Mouse (Mus musculus) adipocyte (in vitro differentiated cells): ENCODE data around the gene Emc1.

Source experiments
- DNase-seq: peaks from one replicate; pipeline ENCODE4 v3.0.0-alpha.2; 2016; ENCODE audit warnings: low spot score

Emc1 gene

DNA sequence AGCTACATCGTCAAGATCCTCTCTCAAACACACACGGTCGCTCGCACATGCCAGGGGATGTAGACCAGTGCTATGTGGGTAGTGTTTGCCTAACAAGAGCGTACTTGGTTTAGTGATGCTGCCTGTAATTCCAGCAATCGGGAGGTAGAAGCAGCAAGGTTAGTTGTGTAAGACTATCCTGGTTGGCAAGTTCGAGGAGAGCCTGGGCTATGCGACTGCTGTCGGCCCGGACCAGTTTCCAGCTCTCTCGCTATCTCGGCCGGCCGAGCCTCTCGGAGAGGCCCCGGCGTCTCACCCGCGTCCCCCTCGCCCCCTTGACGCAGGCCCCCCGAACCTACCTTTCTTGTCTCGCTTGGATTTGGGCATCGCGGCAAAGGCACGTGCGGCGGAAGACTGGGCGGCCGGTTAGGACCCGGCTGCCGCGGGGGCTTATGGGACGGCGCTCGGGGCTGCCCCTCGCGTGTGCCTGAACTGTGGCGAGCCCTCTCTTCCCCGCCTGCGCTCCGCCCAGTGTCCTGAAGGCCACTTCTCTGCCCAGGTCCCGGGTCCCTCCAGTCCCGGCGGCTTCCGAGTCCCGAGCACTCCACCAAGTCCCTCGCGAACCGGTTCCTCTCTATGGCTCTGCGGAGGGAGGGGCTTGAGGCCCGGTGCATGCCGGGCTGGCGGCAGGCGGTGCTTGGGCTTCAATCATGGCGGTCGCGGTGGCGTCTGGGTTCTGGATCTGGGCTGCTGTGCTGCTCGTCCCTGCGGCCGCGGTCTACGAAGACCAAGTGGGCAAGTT lies at the start of gene Emc1, which contains the start of the genes Mrto4 and Ubr4:
TSS of gene Emc1 (plus strand) at position 657 of the 781 bp plus-strand sequence.
TSS of gene Mrto4 (minus strand) at position 646 of the 781 bp plus-strand sequence.
TSS of gene Ubr4 (plus strand) at position 679 of the 781 bp plus-strand sequence.
- peak; percentile 77 for DNase-seq

DNA sequence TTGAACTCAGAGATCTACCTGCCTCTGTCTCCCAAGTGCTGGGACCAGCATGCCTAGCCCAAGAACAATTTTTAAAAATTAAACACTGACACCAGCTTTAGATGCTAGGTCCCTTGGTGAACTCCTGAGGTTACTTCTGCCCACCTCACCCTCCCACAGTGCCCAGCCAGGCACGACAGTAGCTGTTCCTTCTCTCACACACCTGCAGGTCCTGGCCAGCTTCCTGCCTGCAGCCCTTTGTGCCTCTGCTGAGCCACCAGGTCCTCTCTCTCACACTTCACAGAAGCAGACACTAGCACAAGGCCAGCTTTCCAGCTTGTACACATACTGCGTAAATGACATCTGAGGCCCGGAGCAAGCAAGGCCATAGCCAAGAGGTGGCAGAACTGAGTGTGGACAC lies 46.9 kb upstream of the Emc1 start:
- DNase-seq = no peak

DNA sequence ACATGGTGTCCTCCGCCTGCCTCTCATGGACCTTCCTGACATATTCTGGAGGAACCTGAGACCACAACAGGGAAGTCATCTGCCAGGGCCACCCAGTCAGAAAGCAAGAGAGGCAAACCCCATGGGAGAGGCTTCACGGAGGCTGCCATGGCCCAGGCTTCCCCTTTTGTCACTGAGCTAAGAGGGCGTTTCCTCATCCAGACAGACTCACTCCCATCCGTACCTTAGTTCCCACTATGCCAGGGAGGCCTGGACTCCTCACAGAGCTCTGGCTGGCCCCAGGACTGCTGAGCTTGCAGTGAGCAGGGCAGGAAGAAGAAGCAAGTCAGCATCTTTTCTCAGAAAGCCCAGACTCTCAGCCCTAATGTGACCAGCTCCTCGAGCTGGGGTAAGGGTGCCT lies 44.5 kb upstream of the Emc1 start:
- no peak for DNase-seq

DNA sequence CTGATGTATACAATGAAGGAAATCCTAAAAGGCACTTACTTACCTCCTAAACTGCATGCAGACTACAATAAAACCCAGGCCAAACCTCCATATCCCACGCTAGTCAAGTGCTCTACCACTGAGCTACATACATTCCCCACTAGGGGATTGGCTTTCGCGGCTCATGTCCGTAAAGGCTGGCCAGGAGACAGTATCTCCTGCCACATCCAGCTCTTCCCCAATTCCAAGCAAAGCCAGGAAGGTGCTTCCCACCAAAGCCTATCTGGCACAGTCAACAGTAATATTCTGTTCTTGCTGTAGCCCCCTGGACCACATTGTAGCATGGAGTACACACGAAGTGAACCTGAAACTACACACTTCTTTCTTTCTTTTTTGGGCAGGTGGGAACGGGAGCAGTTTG lies 42.7 kb upstream of the Emc1 start:
- DNase-seq = no peak

DNA sequence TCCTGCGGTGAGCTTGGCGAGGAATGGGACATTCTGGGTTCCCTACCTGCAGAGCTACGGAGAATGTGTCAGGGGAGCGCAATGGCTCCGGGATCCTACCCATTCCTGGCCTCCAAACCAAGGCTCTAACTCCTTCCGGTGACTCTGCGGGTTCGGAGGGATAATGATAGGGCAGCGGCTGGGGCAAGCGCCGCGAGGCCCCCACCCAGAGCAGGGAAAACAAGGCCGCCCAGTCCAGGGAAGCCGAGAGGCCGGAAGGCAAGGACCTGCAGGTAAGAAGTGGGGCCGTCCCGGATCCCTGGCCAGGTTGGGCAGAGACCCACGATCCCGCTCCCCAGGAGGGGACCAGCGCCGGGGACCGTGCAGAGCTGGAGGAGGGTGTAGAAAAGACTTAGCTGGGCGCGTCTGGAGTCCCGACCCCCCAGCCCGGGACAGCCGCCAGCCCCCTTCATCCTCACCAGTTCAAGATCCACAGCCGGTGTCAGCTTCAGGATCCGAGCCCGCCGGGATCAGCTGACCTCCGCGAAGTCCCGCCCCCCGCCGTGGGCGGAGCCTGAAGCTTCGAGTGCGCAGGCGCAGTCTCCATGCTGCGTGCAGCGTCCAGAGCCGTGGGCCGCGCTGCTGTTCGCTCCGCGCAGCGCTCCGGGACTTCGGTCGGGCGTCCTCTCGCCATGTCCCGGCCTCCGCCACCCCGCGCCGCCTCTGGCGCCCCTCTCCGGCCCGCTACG lies 42.1 kb upstream of the Emc1 start, which contains the start of the genes Pqlc2 and Akr7a5:
TSS of gene Pqlc2 (minus strand) at position 538 of the 728 bp plus-strand sequence.
TSS of gene Akr7a5 (plus strand) at position 574 of the 728 bp plus-strand sequence.
- DNase-seq = peak; percentile 89

DNA sequence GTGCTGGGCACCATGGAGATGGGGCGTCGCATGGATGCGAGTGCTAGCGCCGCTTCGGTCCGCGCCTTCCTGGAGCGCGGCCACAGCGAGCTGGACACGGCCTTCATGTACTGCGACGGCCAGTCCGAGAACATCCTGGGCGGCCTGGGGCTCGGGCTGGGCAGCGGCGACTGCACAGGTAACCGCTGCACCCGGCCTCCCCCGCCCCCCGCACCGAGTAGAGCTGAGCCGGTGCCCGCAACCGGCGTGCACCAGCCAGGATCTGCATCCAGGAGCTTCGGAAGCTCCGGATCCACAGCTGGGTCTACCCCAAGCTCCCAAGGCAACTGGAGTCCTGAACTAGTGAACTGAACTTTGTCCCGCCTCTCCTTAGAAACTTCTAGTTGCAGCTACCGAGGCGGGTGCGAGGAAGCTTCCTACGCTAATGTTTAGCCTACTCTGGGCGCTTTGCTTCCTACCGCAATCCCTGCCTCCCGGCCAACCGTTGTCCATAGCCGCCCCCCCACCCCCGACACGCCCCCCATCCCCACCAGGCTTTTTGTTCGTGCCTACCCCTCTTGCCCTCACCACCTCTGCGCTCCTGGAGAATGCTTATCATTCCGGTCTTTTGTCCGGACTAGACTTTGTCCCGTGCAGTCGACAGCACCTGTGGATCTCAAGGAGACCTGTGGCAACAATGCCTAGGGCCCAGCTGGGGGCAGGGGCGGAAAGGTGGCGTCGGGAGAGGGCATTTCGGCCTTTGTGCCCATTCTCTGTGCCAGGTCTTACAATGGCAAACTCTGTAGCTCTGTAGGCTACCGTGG lies 41.3 kb upstream of the Emc1 start:
- DNase-seq = peak; percentile 38

DNA sequence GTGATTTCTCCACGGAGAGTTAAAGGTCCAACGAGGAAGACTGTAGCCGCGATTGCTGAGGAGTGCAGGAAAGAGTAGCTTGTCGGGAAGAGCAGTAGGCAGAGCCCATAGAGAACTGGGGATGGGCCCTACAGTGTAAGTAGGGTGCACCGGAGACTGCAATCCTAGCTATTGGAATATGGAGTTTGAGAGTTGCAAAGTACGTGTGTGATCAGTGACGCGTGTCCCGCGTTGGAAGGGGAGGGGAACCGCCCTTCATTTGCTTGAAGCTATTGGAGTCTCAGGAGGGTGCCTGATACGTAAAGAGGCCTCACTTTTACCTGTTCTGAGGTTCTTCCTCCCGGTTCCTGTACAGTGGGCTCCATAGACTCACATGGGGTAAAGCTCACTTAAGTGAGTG lies 40.7 kb upstream of the Emc1 start:
- no peak for DNase-seq

DNA sequence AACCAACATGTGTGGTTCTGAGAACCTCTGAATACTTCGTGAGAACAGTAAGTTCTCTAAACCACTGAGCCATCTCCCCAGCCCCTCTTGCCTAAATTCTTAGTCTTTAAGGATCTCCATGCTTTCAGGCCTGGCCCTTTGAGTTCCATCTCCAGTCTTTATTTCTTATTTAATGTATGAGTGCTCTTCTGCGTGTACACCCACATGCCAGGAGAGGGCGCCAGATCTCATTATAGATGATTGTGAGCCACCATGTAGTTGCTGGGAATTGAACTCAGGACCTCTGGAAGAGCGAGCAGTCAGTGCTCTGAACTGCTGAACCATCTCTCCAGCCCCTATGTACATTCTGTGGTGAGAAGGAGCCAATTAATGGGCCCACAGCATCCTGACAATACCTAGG lies 39.8 kb upstream of the Emc1 start:
- peak; percentile 58 for DNase-seq

DNA sequence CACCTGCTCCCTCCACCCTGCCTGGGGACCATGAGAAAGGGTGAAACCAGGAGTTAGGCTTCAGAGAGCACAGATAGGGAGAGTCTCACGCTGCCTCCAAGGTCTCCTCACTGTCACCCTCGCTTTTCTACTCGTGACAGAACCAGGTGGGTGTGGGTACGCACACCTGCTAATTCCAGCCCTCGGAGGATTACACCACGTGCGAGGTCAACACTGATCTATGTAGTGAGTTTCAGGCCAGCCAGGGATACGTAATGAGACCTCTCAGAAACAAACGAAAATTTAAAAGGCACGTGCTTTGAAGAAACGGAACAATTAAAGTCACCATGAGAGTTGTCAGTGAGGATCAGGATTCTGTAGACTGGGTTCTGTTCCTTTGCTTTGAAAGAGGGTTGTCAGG lies 33.9 kb upstream of the Emc1 start:
- DNase-seq = no peak

DNA sequence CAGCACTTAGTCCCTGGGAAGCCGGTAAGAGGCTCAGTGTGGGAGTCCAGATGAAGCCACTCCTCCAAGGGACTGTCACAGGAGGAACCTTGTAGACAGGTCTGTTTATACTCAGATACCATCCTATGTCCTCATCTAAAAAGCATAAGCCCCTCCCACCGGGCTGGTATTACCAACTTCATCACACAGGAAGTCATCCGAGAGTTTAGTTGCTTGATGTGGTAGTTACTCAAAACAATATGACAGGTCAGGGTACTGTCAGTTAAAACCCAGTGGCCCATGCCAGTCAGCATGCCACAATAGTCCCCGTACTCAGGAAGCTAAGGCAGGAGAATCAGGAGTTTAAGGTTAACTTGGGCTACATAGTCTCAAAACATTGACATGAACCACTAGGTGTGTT lies 32.6 kb upstream of the Emc1 start:
- no peak for DNase-seq

DNA sequence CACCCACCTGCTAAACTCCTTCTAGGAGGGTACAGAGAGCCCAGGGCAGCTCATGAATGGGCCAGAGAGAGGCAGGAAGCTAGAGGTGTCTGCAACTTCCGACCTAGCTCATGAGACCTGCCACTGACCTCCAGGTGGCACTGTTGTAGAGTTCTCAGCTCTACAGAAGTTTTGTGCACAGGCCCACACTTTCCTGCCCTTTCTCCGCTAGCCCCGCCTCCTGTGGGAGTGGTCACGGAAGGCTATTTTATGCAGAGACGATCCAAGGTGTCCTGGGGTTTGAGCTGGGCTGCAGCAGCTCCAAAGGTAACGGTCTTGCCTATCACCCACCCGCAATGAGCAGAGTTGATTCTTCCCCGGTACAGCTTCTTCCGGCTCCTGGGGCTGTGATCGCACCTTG lies 21.8 kb upstream of the Emc1 start:
- DNase-seq = peak; percentile 72

DNA sequence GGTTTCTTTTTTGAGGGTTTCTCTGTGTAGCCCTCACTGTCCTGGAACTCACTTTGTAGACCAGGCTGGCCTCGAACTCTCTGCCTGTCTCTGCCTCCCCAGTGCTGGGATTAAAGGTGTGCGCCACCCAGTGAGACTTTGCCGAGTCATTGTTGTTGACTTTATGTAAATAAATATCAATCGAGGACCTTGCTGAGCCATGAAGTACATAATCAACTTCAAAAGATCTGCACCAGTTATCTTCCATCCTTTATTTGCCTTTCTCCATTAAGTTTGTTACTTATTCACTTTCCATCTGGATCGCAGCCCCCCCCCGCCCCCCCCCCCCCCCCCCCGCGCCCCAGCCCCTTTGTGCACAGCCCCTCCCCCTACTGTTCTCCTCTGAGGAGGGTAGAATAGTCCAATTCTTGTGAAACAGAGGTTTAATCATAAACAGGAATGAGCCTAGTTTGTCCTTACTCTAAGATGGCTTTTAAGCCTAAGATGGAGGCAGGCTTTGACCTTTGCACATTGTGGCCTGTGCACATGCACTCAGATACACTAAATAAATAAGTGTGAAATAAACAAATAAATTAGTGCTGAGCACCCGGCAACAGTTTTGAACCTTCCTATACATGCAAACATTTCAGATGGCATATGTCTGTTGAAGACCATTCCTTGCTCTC lies 17.6 kb upstream of the Emc1 start:
- peak; percentile 24 for DNase-seq

DNA sequence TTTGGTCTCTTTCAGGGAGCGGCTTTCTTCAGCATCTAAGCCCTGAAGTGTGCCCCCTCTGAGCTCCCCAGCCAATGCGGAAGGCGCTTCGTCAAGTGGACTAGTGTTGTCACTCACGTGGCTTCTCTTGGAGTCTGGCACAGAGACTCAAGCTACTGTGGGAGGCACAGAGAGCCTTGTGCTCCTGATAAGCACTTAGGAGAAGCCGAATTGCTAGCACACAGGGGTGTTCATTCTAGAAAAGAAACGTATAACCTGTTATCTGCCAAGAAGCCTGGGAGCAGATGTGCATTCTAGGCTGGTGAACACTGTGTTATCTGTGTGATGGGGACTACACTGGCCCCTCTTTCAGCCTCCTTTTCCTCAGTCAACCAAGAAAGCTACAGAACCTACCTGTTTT lies 16.9 kb upstream of the Emc1 start:
- DNase-seq = no peak

DNA sequence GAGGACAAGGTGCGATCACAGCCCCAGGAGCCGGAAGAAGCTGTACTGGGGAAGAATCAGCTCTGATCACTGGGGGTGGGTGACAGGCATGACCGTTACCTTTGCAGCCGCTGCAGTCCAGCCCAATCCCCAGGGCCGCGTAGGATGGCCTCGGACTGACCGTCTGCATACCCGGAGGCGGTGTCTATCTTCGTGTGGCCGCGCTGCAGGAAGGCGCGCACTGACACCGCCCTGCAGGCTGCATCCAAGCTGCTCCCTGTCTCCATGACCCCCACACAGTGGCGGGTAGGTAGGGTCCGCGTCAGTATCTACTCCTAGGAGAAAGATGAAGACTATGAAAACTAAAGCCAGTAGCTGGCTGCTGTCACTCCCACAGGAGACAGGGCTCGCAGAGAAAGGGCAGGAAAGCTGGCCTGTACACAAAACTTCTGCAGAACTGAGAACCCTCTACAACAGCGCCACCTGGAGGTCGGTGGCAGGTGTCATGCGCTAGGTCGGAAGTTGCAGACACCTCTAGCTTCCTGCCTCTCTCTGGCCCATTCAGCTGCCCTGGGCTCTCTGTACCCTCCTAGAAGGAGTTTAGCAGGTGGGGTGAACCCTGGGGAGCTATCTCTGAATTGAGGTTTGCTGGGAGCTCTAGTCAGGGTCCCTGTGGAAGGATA lies 15.4 kb upstream of the Emc1 start:
- DNase-seq = peak; percentile 88

DNA sequence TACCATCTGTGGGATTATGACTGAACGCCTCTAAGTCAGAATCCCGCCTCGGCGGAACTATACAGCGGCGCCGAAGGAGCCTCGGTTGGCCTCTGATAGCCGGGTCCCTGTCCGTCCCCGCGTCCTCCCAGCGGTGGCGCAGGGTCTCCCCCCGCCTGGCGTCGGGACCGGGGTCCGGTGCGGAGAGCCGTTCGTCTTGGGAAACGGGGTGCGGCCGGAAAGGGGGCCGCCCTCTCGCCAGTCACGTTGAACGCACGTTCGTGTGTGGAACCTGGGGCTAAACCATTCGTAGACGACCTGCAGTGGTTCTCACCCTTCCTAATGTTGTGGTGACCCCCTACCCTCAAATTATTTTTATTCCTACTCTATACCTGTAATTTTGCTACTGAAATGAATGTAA lies 14.2 kb upstream of the Emc1 start:
- DNase-seq = no peak

DNA sequence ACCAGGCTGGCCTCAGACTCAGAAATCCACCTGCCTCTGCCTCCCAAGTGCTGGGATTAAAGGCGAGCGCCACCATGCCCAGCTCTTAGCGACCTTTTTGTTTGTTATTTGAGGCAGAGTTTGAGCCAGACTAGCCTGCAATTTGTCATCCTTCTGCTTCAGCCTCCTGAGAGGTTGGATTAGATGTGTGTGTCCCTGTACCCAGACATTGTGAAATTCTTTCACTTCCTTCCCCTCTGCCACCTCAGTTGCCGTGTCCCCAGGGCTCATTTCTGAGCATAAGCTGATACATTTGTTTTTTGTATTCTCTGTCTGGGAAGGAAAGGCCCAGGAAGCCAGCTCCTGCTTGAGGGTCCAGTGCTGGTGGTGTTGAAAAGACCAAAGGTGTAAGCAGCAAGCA lies 11.6 kb upstream of the Emc1 start:
- no peak for DNase-seq

DNA sequence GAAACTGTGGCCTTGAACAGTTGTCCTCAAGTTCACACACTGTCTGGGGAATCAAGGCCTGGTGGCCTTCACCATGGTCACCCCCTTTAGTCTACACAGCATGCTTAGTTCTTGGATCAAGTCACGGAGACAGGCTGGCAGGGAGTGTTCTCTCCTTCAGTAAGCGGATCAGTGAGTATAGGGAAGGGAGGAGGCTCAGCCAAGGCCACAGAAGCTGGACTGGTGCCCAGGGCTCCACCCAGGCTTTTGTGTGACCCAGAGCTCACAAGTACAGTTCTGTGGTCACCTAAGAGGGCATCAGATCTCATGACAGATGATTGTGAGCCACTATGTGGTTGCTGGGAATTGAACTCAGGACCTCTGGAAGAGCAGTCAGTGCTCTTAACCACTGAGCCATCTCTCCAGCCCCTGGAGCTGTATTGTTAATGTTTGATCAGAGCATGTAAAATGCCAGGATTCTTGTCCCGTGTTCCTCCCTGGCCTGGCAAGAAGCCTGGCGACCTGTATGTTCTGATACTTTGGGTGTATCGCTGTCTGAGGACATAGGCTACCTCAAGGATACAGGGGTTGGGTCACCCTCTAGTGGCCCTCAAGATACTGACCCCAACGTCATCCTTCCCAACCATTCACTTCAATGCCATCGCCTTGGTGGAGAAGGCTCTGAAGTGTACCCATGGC lies 10.7 kb upstream of the Emc1 start:
- DNase-seq = peak; percentile 48

DNA sequence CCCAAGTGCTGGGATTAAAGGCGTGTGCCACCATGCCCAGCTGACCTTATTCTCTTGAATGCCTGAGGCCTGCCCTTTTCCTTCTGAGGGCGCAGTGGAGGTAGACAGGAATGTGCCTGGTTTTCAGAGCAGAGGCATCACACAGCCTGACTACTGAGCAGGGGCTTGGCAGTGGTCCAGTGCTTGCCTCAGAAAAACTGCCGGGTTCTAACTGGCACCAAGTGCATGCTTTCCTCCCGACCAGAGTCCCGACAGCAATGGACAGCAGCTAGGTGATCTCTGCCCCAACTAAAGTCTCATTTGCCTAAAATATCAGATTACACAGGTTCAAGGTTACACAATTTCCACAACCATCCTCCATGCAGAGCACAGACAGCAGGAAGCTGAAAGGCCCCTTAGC lies 8.7 kb upstream of the Emc1 start:
- DNase-seq = peak; percentile 70

DNA sequence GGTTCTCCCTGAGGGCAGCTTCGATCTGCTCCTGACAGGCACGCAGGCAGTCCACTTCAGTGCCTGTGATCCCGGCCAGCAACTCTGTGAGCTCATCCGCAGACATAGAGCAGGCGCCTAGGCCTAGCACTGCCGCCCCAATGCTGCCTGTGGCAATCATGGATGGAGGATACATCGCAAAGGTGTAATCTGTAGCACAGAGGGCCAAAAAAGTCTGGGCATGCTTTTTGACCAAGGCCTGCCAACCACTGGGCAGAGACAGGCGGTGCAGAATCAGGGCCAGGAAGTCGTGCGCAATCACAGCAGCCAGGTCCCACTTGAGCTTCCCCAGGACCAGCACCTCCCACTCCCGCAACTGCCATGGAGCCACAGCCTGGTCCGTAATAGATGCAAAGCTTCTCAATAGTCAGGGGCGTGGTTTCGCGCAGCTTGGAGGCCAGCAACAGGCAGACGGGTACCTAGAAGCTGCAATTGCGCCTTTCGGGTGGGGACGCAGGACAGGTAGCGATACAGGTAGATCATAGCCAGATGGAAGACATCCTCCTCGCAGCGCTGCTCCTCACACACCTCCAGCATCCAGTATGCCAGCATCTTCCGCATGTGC lies 6.9 kb upstream of the Emc1 start:
- no peak for DNase-seq

DNA sequence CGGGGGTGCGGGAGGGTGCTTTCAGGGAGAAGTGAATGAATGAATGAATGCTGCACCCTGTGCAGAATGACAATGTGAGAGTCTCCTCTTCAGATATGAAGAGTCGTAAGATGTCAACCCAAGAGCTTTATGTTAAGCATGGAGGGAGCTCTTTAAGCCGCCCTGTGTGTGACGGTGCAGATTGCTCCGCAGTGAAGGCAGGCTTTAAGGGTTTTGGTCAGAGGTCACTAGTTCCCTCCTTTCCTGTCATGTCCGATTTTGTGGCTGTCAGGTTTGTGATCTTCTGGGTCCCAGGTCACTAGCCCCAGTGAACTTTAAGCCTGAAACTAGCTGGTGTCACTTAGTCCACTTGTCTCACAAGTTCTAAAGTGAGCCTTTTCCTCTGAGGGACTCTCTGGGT lies 445 bp downstream of the Emc1 start:
- DNase-seq = peak; percentile 44
